Mouse (Mus musculus) spleen, postnatal 36 days (tissue): ENCODE results near the gene Aqp7.
"Not testable (repeated sequence)": the region's sequence is repeated elsewhere in the genome, so short reads cannot be mapped to it uniquely, and the experiment has no call there.

Source experiments
- DNase-seq, 2 experiments: peaks; one replicate each; pipeline ENCODE4 v3.0.0; 2022; ENCODE audit warnings: low spot score in 2 of 2, mixed read lengths in 1 of 2

The Aqp7 gene

DNA sequence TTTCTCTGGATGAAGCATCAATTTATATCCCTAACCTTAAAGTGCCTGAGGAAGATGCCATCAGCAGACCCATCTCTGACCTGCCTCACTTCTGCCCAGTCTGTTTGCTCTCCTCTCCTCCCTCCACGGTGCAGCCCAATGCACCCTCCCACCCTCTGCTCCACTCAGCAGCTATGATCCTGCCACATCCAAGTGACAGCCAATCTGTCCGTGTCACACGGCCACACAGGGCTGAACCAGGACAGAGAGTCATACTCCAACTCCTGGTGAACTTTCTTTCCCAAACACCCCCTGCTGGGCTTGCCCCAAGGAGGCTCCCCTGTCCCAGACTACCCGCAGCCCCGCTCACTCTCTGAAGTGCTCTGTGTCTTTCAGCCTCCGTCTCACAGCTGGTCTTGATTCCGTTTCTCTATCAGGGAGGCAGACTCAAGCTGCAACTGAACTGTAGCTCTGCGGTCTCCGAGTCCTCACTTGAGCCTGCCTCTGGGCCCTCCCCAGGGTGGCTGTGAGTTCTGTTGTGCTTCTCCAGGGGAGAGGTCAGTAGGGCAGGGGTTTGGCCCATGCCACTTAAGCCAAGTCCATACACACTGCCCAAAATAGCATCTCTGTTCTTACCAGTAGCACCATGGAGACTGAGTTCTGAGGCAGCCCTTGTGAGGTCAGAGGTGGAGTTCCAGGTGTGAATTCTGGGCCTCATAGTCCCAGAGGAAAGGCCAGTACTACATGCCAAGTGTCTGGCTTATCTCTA, at the start of gene Aqp7:
Gene Aqp7, minus strand, starts transcription at position 616 of the 748 bp plus-strand sequence.
- no peak for DNase-seq

DNA sequence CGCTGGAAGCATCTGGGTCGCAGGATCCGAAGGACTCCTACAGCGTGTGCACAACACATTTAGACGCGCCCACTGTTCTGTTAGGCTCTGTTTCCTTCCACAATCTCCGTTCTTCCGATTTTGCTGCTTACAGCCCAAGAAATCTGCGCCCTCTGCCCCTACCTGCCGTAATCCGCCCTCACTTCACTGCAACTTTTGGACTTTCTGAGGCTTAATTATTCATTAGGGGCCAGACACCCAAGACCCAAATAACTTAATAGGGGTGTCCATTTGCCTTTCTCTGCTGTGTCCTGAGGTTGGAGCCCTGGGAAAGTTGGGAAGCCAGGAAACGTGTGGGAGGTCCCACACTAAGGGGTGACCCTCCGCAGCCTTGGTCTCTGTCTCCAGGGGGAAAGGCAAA, 49.4 kb upstream of the Aqp7 start:
- no peak for DNase-seq

GRCm38 (mm10) chr4:41096794-41097193, 48.9 kb upstream of the Aqp7 start:
- no peak for DNase-seq

DNA sequence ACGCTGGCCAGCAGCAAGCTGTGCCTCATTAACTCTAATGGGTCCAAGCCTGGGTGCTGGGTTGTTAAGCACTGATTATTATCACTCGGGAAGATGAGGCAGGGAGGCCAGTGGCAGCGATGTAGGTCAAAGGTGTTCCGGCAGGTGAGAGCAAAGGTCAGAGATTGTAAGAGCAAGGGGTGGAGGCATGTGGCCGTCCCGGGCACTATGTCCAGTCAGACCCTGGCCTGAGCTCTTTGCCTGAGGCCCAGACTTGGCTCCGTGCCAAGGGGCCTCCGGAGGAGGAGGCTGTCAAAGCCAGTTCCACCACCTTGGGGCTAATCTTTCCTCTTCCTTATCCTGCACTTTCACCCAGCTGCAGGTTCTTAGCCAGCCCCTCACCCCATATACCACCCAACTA, 48.2 kb upstream of the Aqp7 start:
- no peak for DNase-seq

DNA sequence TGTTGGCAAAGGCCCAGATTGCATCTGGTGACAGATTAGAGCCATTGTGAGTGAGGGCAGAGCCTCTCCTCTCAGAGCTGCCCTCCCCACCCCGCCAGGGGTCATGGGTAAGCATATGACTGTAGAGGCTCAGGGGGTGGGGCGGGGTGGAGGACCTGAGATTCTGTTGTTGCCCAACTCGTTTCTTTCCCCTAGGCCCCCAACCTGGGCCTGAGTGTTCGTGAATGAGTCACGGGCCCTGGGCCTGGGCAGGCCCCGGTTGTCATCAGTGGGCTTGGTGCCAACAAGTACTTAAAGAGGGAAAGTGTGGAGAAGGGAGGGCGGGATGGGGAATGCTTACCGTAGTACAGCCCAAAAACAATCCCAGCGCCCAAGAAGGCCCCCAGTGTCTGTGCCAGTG, 46.4 kb upstream of the Aqp7 start:
- DNase-seq, result no peak

GRCm38 (mm10) chr4:41092958-41093357, 45.0 kb upstream of the Aqp7 start:
- no peak for DNase-seq

- DNase-seq, result no peak
Measured at GRCm38 (mm10) chr4:41091391-41091790, 43.5 kb upstream of the Aqp7 start.

DNA sequence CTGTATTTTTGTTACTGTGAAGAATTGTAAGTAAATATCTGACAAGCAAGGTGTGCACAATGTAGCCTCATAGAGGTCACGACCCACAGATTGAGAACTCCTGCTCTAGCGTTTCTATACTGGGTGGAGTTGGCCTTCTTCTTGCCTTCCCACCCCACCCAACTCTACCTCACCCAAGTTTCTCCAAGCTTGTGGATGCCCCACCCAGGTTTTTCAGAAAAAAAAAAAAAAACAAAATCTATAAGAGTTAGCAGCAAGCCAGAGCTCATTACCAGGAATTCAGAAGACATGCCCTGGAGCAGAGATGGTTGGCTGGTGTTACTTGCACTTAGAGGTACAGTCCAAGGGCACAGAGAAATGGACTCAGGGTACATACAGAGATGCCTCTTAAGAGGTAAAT, 41.8 kb upstream of the Aqp7 start:
- DNase-seq, result no peak

GRCm38 (mm10) chr4:41089189-41089588, 41.2 kb upstream of the Aqp7 start:
- no peak for DNase-seq

DNA sequence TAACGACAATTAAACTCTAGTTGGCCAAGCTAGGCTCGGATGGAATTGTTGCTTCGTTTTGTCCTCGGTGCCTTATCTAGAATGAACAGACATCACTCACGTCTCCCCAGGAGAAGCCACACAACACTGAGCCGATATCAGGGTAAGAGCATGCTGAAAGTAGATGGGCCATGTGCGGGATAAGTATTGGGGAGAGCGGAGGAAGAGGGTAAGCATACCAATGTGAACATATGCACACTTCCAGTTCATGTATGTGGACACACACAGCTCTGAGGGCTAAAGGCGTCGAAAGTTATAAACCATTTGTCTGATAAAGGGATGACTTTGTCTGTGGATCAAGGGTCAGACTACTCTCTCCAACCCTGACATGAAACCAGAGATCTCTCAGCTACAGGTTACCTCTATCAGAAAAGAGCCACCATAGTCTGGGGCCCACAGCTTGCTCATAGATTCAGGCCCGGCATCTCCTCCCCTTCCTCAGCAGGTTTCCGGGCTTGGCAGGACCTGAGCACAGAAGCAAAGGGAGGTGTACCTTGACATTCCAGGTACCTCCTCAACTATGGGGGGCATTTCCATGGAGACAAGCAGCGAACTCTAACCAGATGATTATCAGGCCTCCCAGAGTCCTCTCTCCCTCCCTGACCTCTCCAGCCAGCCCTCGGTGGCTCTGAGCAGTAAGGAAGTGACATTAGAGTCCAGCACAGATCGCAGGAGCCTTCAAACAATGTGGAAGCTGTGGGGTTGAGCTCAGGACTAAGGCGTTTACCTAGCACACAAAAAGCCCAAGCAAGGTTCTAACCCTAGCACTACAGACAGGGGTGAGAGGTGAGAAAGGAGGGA, 39.7 kb upstream of the Aqp7 start:
- DNase-seq, result peak; percentile 34 to 58

DNA sequence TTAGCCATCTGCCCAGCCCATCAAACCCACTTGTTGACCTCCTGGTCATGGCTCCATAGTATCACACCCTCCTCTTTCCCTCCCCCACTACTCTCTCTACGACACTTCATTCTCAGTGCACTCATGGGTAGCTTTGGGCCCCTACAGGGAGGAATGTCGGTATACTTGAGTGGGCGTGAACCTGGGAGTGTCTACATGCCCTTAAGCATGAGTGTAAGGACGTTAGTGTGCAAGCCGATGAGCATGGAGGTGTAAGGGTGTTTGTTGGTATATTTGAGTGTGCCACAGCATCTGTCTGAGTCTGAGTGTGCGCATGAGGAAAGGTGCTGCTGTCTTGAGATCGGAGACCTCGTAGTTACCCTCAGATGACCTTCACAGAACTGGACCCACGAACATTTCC, 39.0 kb upstream of the Aqp7 start:
- no peak for DNase-seq

GRCm38 (mm10) chr4:41084819-41085218, 36.9 kb upstream of the Aqp7 start:
- no peak for DNase-seq

GRCm38 (mm10) chr4:41082803-41083202, 34.9 kb upstream of the Aqp7 start:
- not testable (repeated sequence) for DNase-seq

DNA sequence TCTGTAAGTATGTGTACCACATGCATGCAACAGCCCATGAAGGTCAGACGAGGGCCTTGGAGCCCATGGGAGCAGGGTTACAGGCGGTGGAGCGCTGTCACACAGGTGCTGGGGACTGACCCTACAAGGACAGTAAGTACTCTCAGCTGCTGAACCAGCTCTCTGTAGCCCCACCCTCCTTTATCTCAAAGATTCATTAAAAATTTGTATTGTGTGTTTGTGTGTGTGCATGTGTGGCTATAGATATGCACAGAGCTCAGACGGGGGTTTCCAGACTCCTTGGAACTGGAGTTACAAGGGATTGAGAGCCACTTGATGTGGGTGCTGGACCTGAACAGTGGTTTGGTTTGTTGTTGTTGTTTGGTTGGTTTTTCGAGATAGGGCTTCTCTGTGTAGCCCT, 33.8 kb upstream of the Aqp7 start:
- no peak for DNase-seq

DNA sequence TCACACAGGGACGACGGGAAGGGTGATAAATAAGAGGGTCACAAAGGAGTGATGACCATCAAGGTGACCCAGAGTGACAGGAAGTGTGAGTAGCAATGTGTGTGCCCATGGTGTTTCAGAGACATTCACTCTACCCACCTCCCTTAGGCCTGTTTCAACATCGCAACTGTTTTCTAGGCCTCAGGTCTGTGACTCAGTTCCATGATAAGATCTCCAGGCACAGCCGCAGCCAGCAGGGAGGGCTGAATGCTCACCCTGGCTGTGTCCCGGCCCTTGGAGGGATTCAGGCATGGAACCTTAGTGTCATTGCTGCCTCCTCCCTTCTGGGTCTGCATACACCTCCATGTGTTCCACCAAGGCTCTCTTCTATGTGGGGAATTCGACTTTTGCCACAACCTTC, 30.8 kb upstream of the Aqp7 start:
- DNase-seq, result no peak

GRCm38 (mm10) chr4:41074461-41074860, 26.5 kb upstream of the Aqp7 start:
- DNase-seq, result no peak

GRCm38 (mm10) chr4:41073008-41073817, 25.3 kb upstream of the Aqp7 start:
- DNase-seq, result no peak

DNA sequence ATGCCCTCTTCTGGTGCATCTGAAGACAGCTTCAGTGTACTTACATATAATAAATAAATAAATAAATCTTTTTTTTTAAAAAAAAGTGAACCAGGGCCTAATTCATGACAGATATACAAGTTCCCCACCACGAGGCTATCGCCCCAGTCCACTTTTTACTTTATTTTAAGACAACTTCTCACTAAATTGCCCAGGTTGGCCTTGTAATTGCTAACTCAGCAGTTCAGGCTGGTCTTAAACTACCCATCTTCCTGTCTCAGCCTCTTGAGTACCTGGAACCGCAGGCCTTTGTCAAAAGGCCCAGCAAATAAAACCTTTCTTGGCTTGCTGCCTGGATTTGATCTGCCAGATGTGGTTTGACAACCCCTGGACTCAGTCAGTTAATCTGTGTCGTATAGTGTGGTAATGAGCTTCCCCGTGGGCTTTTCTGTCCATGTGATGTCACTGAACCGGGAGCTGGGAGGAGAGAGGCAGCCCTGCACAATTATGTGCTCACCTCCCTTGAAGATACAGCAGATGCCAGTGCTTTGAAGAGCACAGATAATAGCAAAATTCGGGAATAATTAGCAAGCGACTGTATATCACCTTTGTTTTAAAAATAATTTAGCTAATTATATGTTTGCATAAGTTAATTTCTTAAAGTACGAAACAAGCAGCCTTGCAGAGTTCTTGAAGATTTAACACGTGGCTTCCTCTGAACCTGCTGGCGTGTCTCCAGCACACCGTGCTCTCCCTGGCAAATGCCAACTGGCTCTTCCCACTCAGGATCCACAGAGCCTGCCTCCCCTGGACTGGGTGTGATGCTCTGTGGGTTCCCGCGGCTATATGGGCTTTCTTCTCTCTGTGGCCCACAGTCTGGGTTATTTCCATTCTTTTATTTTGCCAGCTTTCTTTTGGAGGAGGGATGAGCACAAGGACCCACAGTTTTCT, 23.8 kb upstream of the Aqp7 start:
- no peak for DNase-seq

GRCm38 (mm10) chr4:41065196-41065595, 17.3 kb upstream of the Aqp7 start:
- DNase-seq, result no peak

- DNase-seq, result no peak
Measured at GRCm38 (mm10) chr4:41063894-41064673, 16.1 kb upstream of the Aqp7 start.
